ENCODE assay signal across 13 mouse cellular contexts in the genomic region with DNA sequence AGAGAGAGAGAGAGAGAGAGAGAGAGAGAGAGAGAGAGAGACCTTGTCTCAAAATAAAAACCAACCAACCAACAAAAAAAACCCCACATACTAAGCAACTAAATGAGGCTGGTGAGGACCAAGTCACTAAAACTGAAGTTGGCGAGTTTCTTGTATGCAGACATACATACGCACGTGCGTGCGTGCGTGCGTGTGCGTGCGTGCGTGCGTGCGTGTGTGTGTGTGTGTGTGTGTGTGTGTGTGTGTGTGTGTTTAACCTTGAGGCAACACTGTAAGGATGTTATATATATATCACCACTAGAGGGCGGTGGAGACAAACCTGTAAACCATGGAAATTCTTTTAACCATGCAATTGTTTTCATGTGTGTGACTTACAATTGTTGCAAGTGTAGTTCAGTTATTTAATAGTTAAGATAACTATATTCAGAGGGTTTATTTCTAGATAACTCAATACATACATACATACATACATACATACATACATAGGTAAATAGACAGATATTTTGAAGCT. TPM values are rescaled to one million over a fixed set of nuclear protein-coding genes. Genes with fewer than 3 reads are reported as not detected.
DNase-seq lines count a peak whose midpoint lies in the region; ATAC-seq and TF ChIP-seq lines count a peak whose summit lies in the region.
"Had no signal": no experiment of that assay in that cellular context is flagged by ENCODE, and none has a peak within 500 bp of the region (broad histone marks: within the 10 kb centered on the region; RNA-seq: fewer than 3 reads in every experiment).

No protein-coding gene starts in this region.

- TF ChIP-seq EP300 in heart, postnatal 0 days (IDR thresholded peaks at IDR 0.05; ENCODE audit: low read depth): no peak

- WGBS in heart, postnatal 0 days: 71% methylated on average over 13 of the region's 13 CpGs

- H3K9ac ChIP-seq in heart, postnatal 0 days (replicated peaks; ENCODE audit: low read depth, low read length): no peak overlapping the region
- H3K9ac ChIP-seq: heart, embryonic 15.5 days; midbrain, embryonic 12.5 days had no signal

- H3K4me2 ChIP-seq in heart, postnatal 0 days (ENCODE audit: low read depth, low read length): no peak overlapping the region
- H3K4me2 ChIP-seq: heart, embryonic 15.5 days; midbrain, embryonic 12.5 days had no signal

- H3K27ac ChIP-seq in heart, postnatal 0 days (ENCODE audit: low read depth): no peak overlapping the region
- H3K27ac ChIP-seq: heart, embryonic 15.5 days; midbrain, embryonic 12.5 days had no signal

- intact Hi-C loops in heart, postnatal 14 days (cut with DNase I): no loop called here

- DNase-seq in heart, postnatal 0 days (ENCODE audit: low spot score): no peak
- no peak for DNase-seq in heart, postnatal 14 days
- peak; percentile 16 for DNase-seq in lung, postnatal 10 days
- no peak for DNase-seq in lung, postnatal 14 days
- DNase-seq in Muller cell, postnatal 12 days (ENCODE audit: inconsistent ontology term): peak; percentile 17
- DNase-seq in mesoderm, embryonic 11.5 days (ENCODE audit: low read depth, low spot score): peak; percentile 51
- no peak for DNase-seq in gastrocnemius, adult 8-10 months (ENCODE audit: low spot score in 2 of 2)
- DNase-seq in kidney, adult 18-20 months: no peak
- DNase-seq: right cerebral cortex, adult 18-20 months; thymus, postnatal 14 days had no signal

- H3K9me3 ChIP-seq in heart, postnatal 0 days (replicated peaks; ENCODE audit: control insufficient read depth, low read length): no peaks in the 10 kb centered on the region
- H3K9me3 ChIP-seq: heart, embryonic 15.5 days; midbrain, embryonic 12.5 days had no signal

- H3K27me3 ChIP-seq in heart, postnatal 0 days (ENCODE audit: control insufficient read depth, insufficient read depth, low read length): no peaks in the 10 kb centered on the region
- H3K27me3 ChIP-seq: heart, embryonic 15.5 days; midbrain, embryonic 12.5 days had no signal

- peak; percentile 44 for TF ChIP-seq CTCF in heart, postnatal 0 days (IDR thresholded peaks at IDR 0.05; ENCODE audit: low read depth)

- no peaks in the 10 kb centered on the region for H3K4me1 ChIP-seq in heart, postnatal 0 days (ENCODE audit: control insufficient read depth, insufficient read depth)
- H3K4me1 ChIP-seq: heart, embryonic 15.5 days; midbrain, embryonic 12.5 days had no signal

- no peak overlapping the region for H3K4me3 ChIP-seq in heart, postnatal 0 days (ENCODE audit: low read depth, low read length)
- H3K4me3 ChIP-seq: erythroblast, embryonic 14.5 days; heart, embryonic 15.5 days; midbrain, embryonic 12.5 days had no signal

- no peaks in the 10 kb centered on the region for H3K36me3 ChIP-seq in heart, postnatal 0 days (replicated peaks; ENCODE audit: control insufficient read depth, insufficient read depth, low read length)
- H3K36me3 ChIP-seq: heart, embryonic 15.5 days; midbrain, embryonic 12.5 days had no signal

- no peak for ATAC-seq in heart, postnatal 0 days (ENCODE audit: insufficient read depth, low read depth)

RNA-seq across cellular contexts. Expression of gene Cdk1, which starts 14.2 kb away (rescaled TPM):
- 90.6 and 204 TPM in 2 replicates for total RNA-seq in heart, postnatal 0 days (2014; rRNA removed; ENCODE audit: low replicate concordance)
- polyA plus RNA-seq in heart, postnatal 0 days (2015; fragmentation: Nextera tagmentation; extraction: Ambion mirVana): 115 and 122 TPM in 2 replicates
- 10 to 100 TPM; 10.4 to 16.0 TPM for total RNA-seq in heart, postnatal 14 days (2021)
- total RNA-seq in gastrocnemius, adult 8-10 months (2022): not detected

RNA-seq across cellular contexts. Expression of gene Ank3, which starts 31.6 kb away (rescaled TPM):
- total RNA-seq in heart, postnatal 0 days (2014; rRNA removed; ENCODE audit: low replicate concordance): 64.7 and 92.0 TPM in 2 replicates
- 23.4 and 23.8 TPM in 2 replicates for polyA plus RNA-seq in heart, postnatal 0 days (2015; fragmentation: Nextera tagmentation; extraction: Ambion mirVana)
- total RNA-seq in heart, postnatal 14 days (2021): 10 to 100 TPM; 78.4 to 78.6 TPM
- 100 to 1,000 TPM in 1 of 4 experiments, 10 to 100 TPM in 3; 81.4 to 115 (median 89.6) TPM for total RNA-seq in gastrocnemius, adult 8-10 months (2022)

Comparison
In these comparisons a context has a peak if more than half of its experiments do, and no peak if none do; other contexts are left out.
1. DNase-seq: peak in lung, postnatal 10 days (single experiment), Muller cell, postnatal 12 days (single experiment) and mesoderm, embryonic 11.5 days (single experiment); none in heart, postnatal 0 days (single experiment), heart, postnatal 14 days (0 of 2), lung, postnatal 14 days (single experiment), gastrocnemius, adult 8-10 months (0 of 2) and kidney, adult 18-20 months (single experiment).
2. RNA of gene Cdk1, which starts 14.2 kb away (total RNA-seq): 90.6 to 204 TPM in heart, postnatal 0 days and 10.4 to 16.0 TPM in heart, postnatal 14 days; not detected in gastrocnemius, adult 8-10 months; every median in the first group is over 10 times any median in the second.